Mouse (Mus musculus) small intestine, adult 2 months (tissue): ENCODE measurements around the gene Gspt1.

Experiments used
- CTCF ChIP-seq: fragments of 200-500 bp; IDR thresholded peaks from 2 replicates; pipeline ENCODE4 v1.5.1; 2012; ENCODE audit warnings: low read depth, mild to moderate bottlenecking, control low read depth, inconsistent platforms, low read length, moderate library complexity, mixed read lengths; ENCODE audit not compliant: insufficient replicate concordance, insufficient read length; ENCODE audit errors: extremely low read depth
- POLR2A ChIP-seq: fragments of 200-500 bp; IDR thresholded peaks from 2 replicates; pipeline ENCODE4 v1.6.1; 2012; ENCODE audit warnings: low read depth, mild to moderate bottlenecking, control low read depth, inconsistent platforms, low read length, moderate library complexity

GRCm38 (mm10) chr16:11175489-11176207 is 78.5 kb downstream of the Gspt1 start:
- TF ChIP-seq CTCF (no peak), POLR2A (peak; percentile 9; the same call in 1 of the 2 replicates)
